Mouse (Mus musculus) CD4-positive, CD25-positive, alpha-beta regulatory T cell, adult 4 months (primary cell): ENCODE measurements around the gene Capzb. TPM values are rescaled to one million over a fixed set of nuclear protein-coding genes. Genes with fewer than 3 reads are reported as not detected.
A peak's percentile ranks its signal among the peaks of the same experiment; 100 is the strongest.

ENCODE experiments used
- ATAC-seq: one replicate; pipeline ENCODE4 v1.8.0; 2017
- polyA plus RNA-seq, 2 experiments: library from polyadenylated mRNA; unstranded; fragments of 100-300 nt; shearing (Covaris generic); gene quantifications; one replicate each; pipeline ENCODE4 v1.2.1; 2017

Gene Capzb
- polyA plus RNA-seq, 2 experiments from 2014 or later = 479 to 616 TPM

DNA sequence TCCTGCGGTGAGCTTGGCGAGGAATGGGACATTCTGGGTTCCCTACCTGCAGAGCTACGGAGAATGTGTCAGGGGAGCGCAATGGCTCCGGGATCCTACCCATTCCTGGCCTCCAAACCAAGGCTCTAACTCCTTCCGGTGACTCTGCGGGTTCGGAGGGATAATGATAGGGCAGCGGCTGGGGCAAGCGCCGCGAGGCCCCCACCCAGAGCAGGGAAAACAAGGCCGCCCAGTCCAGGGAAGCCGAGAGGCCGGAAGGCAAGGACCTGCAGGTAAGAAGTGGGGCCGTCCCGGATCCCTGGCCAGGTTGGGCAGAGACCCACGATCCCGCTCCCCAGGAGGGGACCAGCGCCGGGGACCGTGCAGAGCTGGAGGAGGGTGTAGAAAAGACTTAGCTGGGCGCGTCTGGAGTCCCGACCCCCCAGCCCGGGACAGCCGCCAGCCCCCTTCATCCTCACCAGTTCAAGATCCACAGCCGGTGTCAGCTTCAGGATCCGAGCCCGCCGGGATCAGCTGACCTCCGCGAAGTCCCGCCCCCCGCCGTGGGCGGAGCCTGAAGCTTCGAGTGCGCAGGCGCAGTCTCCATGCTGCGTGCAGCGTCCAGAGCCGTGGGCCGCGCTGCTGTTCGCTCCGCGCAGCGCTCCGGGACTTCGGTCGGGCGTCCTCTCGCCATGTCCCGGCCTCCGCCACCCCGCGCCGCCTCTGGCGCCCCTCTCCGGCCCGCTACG lies 117.6 kb downstream of the Capzb start, which contains the start of the genes Pqlc2 and Akr7a5:
Gene Pqlc2, minus strand, starts transcription at position 538 of the 728 bp plus-strand sequence.
Gene Akr7a5, plus strand, starts transcription at position 574 of the 728 bp plus-strand sequence.
- peak; percentile 79 for ATAC-seq

- peak; percentile 44 for ATAC-seq
These were observed 118.4 kb downstream of the Capzb start for GRCm38 (mm10) chr4:139310899-139311701.

- ATAC-seq = no peak
These were observed 119.0 kb downstream of the Capzb start for GRCm38 (mm10) chr4:139311707-139312106.

DNA sequence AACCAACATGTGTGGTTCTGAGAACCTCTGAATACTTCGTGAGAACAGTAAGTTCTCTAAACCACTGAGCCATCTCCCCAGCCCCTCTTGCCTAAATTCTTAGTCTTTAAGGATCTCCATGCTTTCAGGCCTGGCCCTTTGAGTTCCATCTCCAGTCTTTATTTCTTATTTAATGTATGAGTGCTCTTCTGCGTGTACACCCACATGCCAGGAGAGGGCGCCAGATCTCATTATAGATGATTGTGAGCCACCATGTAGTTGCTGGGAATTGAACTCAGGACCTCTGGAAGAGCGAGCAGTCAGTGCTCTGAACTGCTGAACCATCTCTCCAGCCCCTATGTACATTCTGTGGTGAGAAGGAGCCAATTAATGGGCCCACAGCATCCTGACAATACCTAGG lies 119.9 kb downstream of the Capzb start:
- ATAC-seq = peak; percentile 42

DNA sequence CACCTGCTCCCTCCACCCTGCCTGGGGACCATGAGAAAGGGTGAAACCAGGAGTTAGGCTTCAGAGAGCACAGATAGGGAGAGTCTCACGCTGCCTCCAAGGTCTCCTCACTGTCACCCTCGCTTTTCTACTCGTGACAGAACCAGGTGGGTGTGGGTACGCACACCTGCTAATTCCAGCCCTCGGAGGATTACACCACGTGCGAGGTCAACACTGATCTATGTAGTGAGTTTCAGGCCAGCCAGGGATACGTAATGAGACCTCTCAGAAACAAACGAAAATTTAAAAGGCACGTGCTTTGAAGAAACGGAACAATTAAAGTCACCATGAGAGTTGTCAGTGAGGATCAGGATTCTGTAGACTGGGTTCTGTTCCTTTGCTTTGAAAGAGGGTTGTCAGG lies 125.8 kb downstream of the Capzb start:
- ATAC-seq = no peak

GRCm38 (mm10) chr4:139319740-139320139 lies 127.0 kb downstream of the Capzb start:
- ATAC-seq = peak; percentile 53

DNA sequence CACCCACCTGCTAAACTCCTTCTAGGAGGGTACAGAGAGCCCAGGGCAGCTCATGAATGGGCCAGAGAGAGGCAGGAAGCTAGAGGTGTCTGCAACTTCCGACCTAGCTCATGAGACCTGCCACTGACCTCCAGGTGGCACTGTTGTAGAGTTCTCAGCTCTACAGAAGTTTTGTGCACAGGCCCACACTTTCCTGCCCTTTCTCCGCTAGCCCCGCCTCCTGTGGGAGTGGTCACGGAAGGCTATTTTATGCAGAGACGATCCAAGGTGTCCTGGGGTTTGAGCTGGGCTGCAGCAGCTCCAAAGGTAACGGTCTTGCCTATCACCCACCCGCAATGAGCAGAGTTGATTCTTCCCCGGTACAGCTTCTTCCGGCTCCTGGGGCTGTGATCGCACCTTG lies 137.9 kb downstream of the Capzb start:
- ATAC-seq = peak; percentile 99

DNA sequence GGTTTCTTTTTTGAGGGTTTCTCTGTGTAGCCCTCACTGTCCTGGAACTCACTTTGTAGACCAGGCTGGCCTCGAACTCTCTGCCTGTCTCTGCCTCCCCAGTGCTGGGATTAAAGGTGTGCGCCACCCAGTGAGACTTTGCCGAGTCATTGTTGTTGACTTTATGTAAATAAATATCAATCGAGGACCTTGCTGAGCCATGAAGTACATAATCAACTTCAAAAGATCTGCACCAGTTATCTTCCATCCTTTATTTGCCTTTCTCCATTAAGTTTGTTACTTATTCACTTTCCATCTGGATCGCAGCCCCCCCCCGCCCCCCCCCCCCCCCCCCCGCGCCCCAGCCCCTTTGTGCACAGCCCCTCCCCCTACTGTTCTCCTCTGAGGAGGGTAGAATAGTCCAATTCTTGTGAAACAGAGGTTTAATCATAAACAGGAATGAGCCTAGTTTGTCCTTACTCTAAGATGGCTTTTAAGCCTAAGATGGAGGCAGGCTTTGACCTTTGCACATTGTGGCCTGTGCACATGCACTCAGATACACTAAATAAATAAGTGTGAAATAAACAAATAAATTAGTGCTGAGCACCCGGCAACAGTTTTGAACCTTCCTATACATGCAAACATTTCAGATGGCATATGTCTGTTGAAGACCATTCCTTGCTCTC lies 142.1 kb downstream of the Capzb start:
- no peak for ATAC-seq

DNA sequence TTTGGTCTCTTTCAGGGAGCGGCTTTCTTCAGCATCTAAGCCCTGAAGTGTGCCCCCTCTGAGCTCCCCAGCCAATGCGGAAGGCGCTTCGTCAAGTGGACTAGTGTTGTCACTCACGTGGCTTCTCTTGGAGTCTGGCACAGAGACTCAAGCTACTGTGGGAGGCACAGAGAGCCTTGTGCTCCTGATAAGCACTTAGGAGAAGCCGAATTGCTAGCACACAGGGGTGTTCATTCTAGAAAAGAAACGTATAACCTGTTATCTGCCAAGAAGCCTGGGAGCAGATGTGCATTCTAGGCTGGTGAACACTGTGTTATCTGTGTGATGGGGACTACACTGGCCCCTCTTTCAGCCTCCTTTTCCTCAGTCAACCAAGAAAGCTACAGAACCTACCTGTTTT lies 142.8 kb downstream of the Capzb start:
- no peak for ATAC-seq

DNA sequence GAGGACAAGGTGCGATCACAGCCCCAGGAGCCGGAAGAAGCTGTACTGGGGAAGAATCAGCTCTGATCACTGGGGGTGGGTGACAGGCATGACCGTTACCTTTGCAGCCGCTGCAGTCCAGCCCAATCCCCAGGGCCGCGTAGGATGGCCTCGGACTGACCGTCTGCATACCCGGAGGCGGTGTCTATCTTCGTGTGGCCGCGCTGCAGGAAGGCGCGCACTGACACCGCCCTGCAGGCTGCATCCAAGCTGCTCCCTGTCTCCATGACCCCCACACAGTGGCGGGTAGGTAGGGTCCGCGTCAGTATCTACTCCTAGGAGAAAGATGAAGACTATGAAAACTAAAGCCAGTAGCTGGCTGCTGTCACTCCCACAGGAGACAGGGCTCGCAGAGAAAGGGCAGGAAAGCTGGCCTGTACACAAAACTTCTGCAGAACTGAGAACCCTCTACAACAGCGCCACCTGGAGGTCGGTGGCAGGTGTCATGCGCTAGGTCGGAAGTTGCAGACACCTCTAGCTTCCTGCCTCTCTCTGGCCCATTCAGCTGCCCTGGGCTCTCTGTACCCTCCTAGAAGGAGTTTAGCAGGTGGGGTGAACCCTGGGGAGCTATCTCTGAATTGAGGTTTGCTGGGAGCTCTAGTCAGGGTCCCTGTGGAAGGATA lies 144.3 kb downstream of the Capzb start:
- peak; percentile 99 for ATAC-seq

GRCm38 (mm10) chr4:139338145-139338544 lies 145.4 kb downstream of the Capzb start:
- no peak for ATAC-seq

GRCm38 (mm10) chr4:139340835-139341234 lies 148.1 kb downstream of the Capzb start:
- ATAC-seq = no peak

Other genes starting within 250 kb of the Capzb start
- gene Rnf186, start 225.8 kb upstream of the Capzb start, polyA plus RNA-seq = not detected
- gene Tmco4, start 220.0 kb upstream of the Capzb start, polyA plus RNA-seq = 10 to 100 TPM; 22.5 to 44.8 TPM
- not detected for gene Htr6, start 117.3 kb upstream of the Capzb start, polyA plus RNA-seq
- under 1 TPM; 0.46 to 0.78 TPM for gene Nbl1, start 99.9 kb upstream of the Capzb start, polyA plus RNA-seq
- 100 to 1,000 TPM; 277 to 314 TPM for gene Minos1, start 61.8 kb upstream of the Capzb start, polyA plus RNA-seq
- gene Pqlc2, start 117.8 kb downstream of the Capzb start, polyA plus RNA-seq = 10 to 100 TPM; 10.4 to 10.8 TPM
- 1 to 10 TPM; 9.1 TPM for gene Akr7a5, start 117.8 kb downstream of the Capzb start, polyA plus RNA-seq
- 10 to 100 TPM; 49.4 to 61.5 TPM for gene Mrto4, start 159.7 kb downstream of the Capzb start, polyA plus RNA-seq
- 10 to 100 TPM; 25.0 to 39.0 TPM for gene Emc1, start 159.7 kb downstream of the Capzb start, polyA plus RNA-seq
- 10 to 100 TPM; 53.5 to 64.8 TPM for gene Ubr4, start 159.7 kb downstream of the Capzb start, polyA plus RNA-seq